Mouse (Mus musculus) left cerebral cortex, adult 2 months (tissue): Measurements from ENCODE around the gene Eme2. TPM values are rescaled to one million over a fixed set of nuclear protein-coding genes. Genes with fewer than 3 reads are reported as not detected.

Experiments
- DNase-seq, 2 experiments: peaks; one replicate each; pipeline ENCODE4 v3.0.0; 2021 to 2022; ENCODE audit warnings: low spot score in 2 of 2, mixed read lengths in 1 of 2; ENCODE audit errors: extremely low spot score in 1 of 2
- H3K27ac ChIP-seq: fragments of 200-600 bp; 2 replicates; pipeline ENCODE4 v1.8.1; 2022
- H3K4me3 ChIP-seq: fragments of 200-600 bp; 2 replicates; pipeline ENCODE4 v1.8.1; 2022
- CTCF ChIP-seq: fragments of 200-600 bp; IDR thresholded peaks from 2 replicates; pipeline ENCODE4 v1.8.1; 2022; ENCODE audit warnings: antibody characterized with exemption, mild to moderate bottlenecking, moderate library complexity
- intact Hi-C: fragments of 180-260 bp; cut with DNase I; formaldehyde crosslinking; loops from one replicate; pipeline ENCODE4 v1.15.1; 2025
- total RNA-seq, 2 experiments: library from RNA; stranded (reverse); gene quantifications; 2 replicates each; pipeline ENCODE4 v1.2.3; 2021

The Eme2 gene
- total RNA-seq, 2 experiments from 2014 or later = 54.8 to 55.2 TPM

- intact Hi-C loops = no loop called here
- DNase-seq = no peak
- peak overlapping the region; percentile 94 for H3K27ac ChIP-seq
- H3K4me3 ChIP-seq = peak overlapping the region; percentile 56
- TF ChIP-seq CTCF = no peak
Measured at GRCm38 (mm10) chr17:24895571-24896240, 819 bp upstream of the Eme2 start.

GRCm38 (mm10) chr17:24894061-24894994 lies 559 bp downstream of the Eme2 start:
- peak overlapping the region; percentile 94 for H3K27ac ChIP-seq
- H3K4me3 ChIP-seq = peak overlapping the region; percentile 56
- DNase-seq = no peak
- TF ChIP-seq CTCF = no peak
- intact Hi-C loops = no loop called here

- TF ChIP-seq CTCF = no peak
- Histone ChIP-seq H3K4me3 (no peak overlapping the region), H3K27ac (no peak overlapping the region)
- intact Hi-C loops = no loop called here
- DNase-seq = no peak
Measured at GRCm38 (mm10) chr17:24893276-24893675, 1.6 kb downstream of the Eme2 start.

GRCm38 (mm10) chr17:24892785-24893184 lies 2.1 kb downstream of the Eme2 start:
- intact Hi-C loops = no loop called here
- Histone ChIP-seq H3K4me3 (no peak overlapping the region), H3K27ac (no peak overlapping the region)
- no peak for TF ChIP-seq CTCF
- no peak for DNase-seq

GRCm38 (mm10) chr17:24891321-24891720 lies 3.6 kb downstream of the Eme2 start:
- Histone ChIP-seq H3K4me3 (no peak overlapping the region), H3K27ac (no peak overlapping the region)
- intact Hi-C loops = no loop called here
- TF ChIP-seq CTCF = no peak
- DNase-seq = no peak

- intact Hi-C loops = no loop called here
- Histone ChIP-seq H3K27ac (no peak overlapping the region), H3K4me3 (no peak overlapping the region)
- DNase-seq = peak in 1 of 2 experiments; percentile 14
- no peak for TF ChIP-seq CTCF
Measured at GRCm38 (mm10) chr17:24890151-24891092, 4.5 kb downstream of the Eme2 start.

- Histone ChIP-seq H3K27ac (no peak overlapping the region), H3K4me3 (no peak overlapping the region)
- no peak for DNase-seq
- intact Hi-C loops = no loop called here
- TF ChIP-seq CTCF = no peak
Measured at GRCm38 (mm10) chr17:24888862-24889261, 6.0 kb downstream of the Eme2 start.

GRCm38 (mm10) chr17:24887291-24888080 lies 7.4 kb downstream of the Eme2 start:
- Histone ChIP-seq H3K27ac (peak overlapping the region; percentile 96), H3K4me3 (peak overlapping the region; percentile 82)
- TF ChIP-seq CTCF = no peak
- intact Hi-C loops = no loop called here
- DNase-seq = peak in 1 of 2 experiments; percentile 20

GRCm38 (mm10) chr17:24886932-24887271 lies 8.0 kb downstream of the Eme2 start:
- no peak for TF ChIP-seq CTCF
- intact Hi-C loops = no loop called here
- H3K27ac ChIP-seq = peak overlapping the region; percentile 96
- H3K4me3 ChIP-seq = peak overlapping the region; percentile 82
- DNase-seq = no peak

- peak; percentile 24 for TF ChIP-seq CTCF
- H3K4me3 ChIP-seq = peak within 1 kb of the TSS; percentile 82
- intact Hi-C loops = no loop called here
- DNase-seq = peak; percentile 97
- peak within 1 kb of the TSS; percentile 96 for H3K27ac ChIP-seq
Measured at GRCm38 (mm10) chr17:24886134-24886931, 8.6 kb downstream of the Eme2 start, which contains the start of the genes Nubp2 and Spsb3. TSS of gene Nubp2 (minus strand) at chr17:24886349. TSS of gene Spsb3 (plus strand) at chr17:24886643.
